Mouse (Mus musculus) G1E (cell line): ENCODE data around the gene Rasa3.

Experiments
- CTCF ChIP-seq: IDR thresholded peaks from 2 replicates; pipeline ENCODE4 v1.5.1; 2012; ENCODE audit warnings: low read depth, low read length, inconsistent platforms, mixed read lengths
- TAL1 ChIP-seq: conservative IDR thresholded peaks from 2 replicates; pipeline ENCODE4 v1.6.1; 2012; ENCODE audit warnings: low read depth, low read length, inconsistent platforms, mixed read lengths

GRCm38 (mm10) chr8:13676701-13677412, 546 bp downstream of the Rasa3 start:
- no peak for TF ChIP-seq CTCF
- TF ChIP-seq TAL1: no peak
